In genomic region chr11:62553186-62553585, GRCm38 (mm10) we compare ENCODE assay signal across 10 mouse cellular contexts. TPM values are rescaled to one million over a fixed set of nuclear protein-coding genes. Genes with fewer than 3 reads are reported as not detected.
DNase-seq lines count a peak whose midpoint lies in the region; ATAC-seq and TF ChIP-seq lines count a peak whose summit lies in the region.
"Had no signal": no experiment of that assay in that cellular context is flagged by ENCODE, and none has a peak within 500 bp of the region (broad histone marks: within the 10 kb centered on the region; RNA-seq: fewer than 3 reads in every experiment).

No protein-coding gene starts in this region.

- intact Hi-C loops in left cerebral cortex, postnatal 4 days (cut with DNase I), result no loop called here

- 35% methylated on average over 1 of the region's 1 CpGs for WGBS in limb, embryonic 15.5 days
- 5% methylated on average over 1 of the region's 1 CpGs for WGBS in stomach, postnatal 0 days

- no peak for TF ChIP-seq CTCF in testis, adult 2 months (IDR thresholded peaks at IDR 0.05; ENCODE audit: control insufficient read depth, insufficient read depth, insufficient replicate concordance, low read depth, low read length)
- no peak for TF ChIP-seq CTCF in stomach, postnatal 0 days (IDR thresholded peaks at IDR 0.05; ENCODE audit: low read depth)

- H3K4me2 ChIP-seq in limb, embryonic 15.5 days, result peak overlapping the region; percentile 68
- peak overlapping the region; percentile 76 for H3K4me2 ChIP-seq in stomach, postnatal 0 days (replicated peaks; ENCODE audit: low read depth)

- H3K9ac ChIP-seq in limb, embryonic 15.5 days, result no peak overlapping the region
- H3K9ac ChIP-seq in stomach, postnatal 0 days (ENCODE audit: low read length), result no peak overlapping the region; the same call in 1 of the 2 replicates

- H3K4me3 ChIP-seq in erythroblast, embryonic 14.5 days (replicated peaks), result peak overlapping the region; percentile 66
- H3K4me3 ChIP-seq in testis, adult 2 months (ENCODE audit: control insufficient read depth, low read depth, low read length), result peak overlapping the region; percentile 61; the same call in 1 of the 2 replicates
- H3K4me3 ChIP-seq in limb, embryonic 15.5 days, result peak overlapping the region; percentile 39
- peak overlapping the region; percentile 46 for H3K4me3 ChIP-seq in stomach, postnatal 0 days (ENCODE audit: low read depth, low read length)

- no peak for ATAC-seq in erythroblast, adult 5-6 weeks (replicated peaks; ENCODE audit: low FRiP score, poor library complexity, severe bottlenecking)
- ATAC-seq in limb, embryonic 15.5 days (ENCODE audit: insufficient number of reproducible peaks, low FRiP score, low TSS enrichment, low read depth), result no peak
- no peak for ATAC-seq in stomach, postnatal 0 days (ENCODE audit: low FRiP score, low TSS enrichment)

- peaks cover 50% of the 10 kb centered on the region for H3K4me1 ChIP-seq in erythroblast, embryonic 14.5 days (ENCODE audit: control insufficient read depth)
- 0 out of 2 replicates have a peak, but pooled peaks cover 2% of the 10 kb centered on the region for H3K4me1 ChIP-seq in testis, adult 2 months (ENCODE audit: control insufficient read depth, insufficient read depth, low read length)
- H3K4me1 ChIP-seq in limb, embryonic 15.5 days, result peaks cover 26% of the 10 kb centered on the region
- H3K4me1 ChIP-seq in stomach, postnatal 0 days (replicated peaks; ENCODE audit: control insufficient read depth, insufficient read depth), result peaks cover 3% of the 10 kb centered on the region; the same call in 1 of the 2 replicates

- TF ChIP-seq EP300 in stomach, postnatal 0 days (optimal IDR thresholded peaks at IDR 0.05), result no peak

- H3K27ac ChIP-seq in testis, adult 2 months (ENCODE audit: control insufficient read depth, insufficient read depth, low read depth, low read length), result no peak overlapping the region
- H3K27ac ChIP-seq in limb, embryonic 15.5 days, result no peak overlapping the region
- H3K27ac ChIP-seq in stomach, postnatal 0 days (replicated peaks), result no peak overlapping the region

- no peak for DNase-seq in testis, postnatal 10 days (ENCODE audit: low spot score)
- no peak for DNase-seq in stomach, postnatal 0 days (ENCODE audit: low spot score)
- DNase-seq in left cerebral cortex, postnatal 4 days, result no peak
- no peak for DNase-seq in cerebellum, adult 18-20 months
- DNase-seq: embryo, embryonic 11 days; retina, postnatal 1 day had no signal

- no peak for TF ChIP-seq POLR2A in testis, adult 2 months (IDR thresholded peaks at IDR 0.05; ENCODE audit: control insufficient read depth, low read depth, low read length)

- peaks cover 39% of the 10 kb centered on the region for H3K36me3 ChIP-seq in erythroblast, embryonic 14.5 days (ENCODE audit: control insufficient read depth)
- no peaks in the 10 kb centered on the region for H3K36me3 ChIP-seq in testis, adult 2 months (ENCODE audit: control insufficient read depth, insufficient read depth, low read length)
- H3K36me3 ChIP-seq in limb, embryonic 15.5 days, result peaks cover 20% of the 10 kb centered on the region; the same call in 1 of the 2 replicates
- H3K36me3 ChIP-seq in stomach, postnatal 0 days (ENCODE audit: control insufficient read depth, insufficient read depth, low read length), result 0 out of 2 replicates have a peak, but pooled peaks cover 3% of the 10 kb centered on the region

- no peaks in the 10 kb centered on the region for H3K27me3 ChIP-seq in erythroblast, embryonic 14.5 days (ENCODE audit: control insufficient read depth)
- no peaks in the 10 kb centered on the region for H3K27me3 ChIP-seq in testis, adult 2 months (ENCODE audit: control insufficient read depth, insufficient read depth, low read length)
- H3K27me3 ChIP-seq in limb, embryonic 15.5 days, result no peaks in the 10 kb centered on the region
- H3K27me3 ChIP-seq in stomach, postnatal 0 days (ENCODE audit: control insufficient read depth, insufficient read depth, low read length), result no peaks in the 10 kb centered on the region

- H3K9me3 ChIP-seq in erythroblast, embryonic 14.5 days (ENCODE audit: control insufficient read depth, low read length), result no peaks in the 10 kb centered on the region
- H3K9me3 ChIP-seq in limb, embryonic 15.5 days, result no peaks in the 10 kb centered on the region
- no peaks in the 10 kb centered on the region for H3K9me3 ChIP-seq in stomach, postnatal 0 days (ENCODE audit: control insufficient read depth, low read length)

RNA-seq across cellular contexts. Expression of gene Ubb, which starts 2.2 kb away (rescaled TPM):
- polyA plus RNA-seq in erythroblast, embryonic 14.5 days (2012), result 195 and 225 TPM in 2 replicates
- 1,189 and 1,264 TPM in 2 replicates for total RNA-seq in erythroblast, adult 5-6 weeks (2015; ENCODE audit: low replicate concordance)
- total RNA-seq in erythroblast, adult 5-6 weeks (2017; ENCODE audit: low replicate concordance), result 1,425 and 1,690 TPM in 2 replicates
- 5,144 and 5,757 TPM in 2 replicates for polyA plus RNA-seq in testis, adult 2 months (2012; rRNA removed)
- polyA plus RNA-seq in limb, embryonic 15.5 days (2015; fragmentation: Nextera tagmentation; extraction: Ambion mirVana), result 3,280 and 3,478 TPM in 2 replicates
- 1,850 and 1,934 TPM in 2 replicates for polyA plus RNA-seq in stomach, postnatal 0 days (2015; fragmentation: Nextera tagmentation; extraction: Ambion mirVana)
- total RNA-seq in left cerebral cortex, postnatal 4 days (2021), result 1,000 to 10,000 TPM; 1,560 to 1,622 TPM

RNA-seq across cellular contexts. Expression of gene Cenpv, which starts 14.1 kb away (rescaled TPM):
- polyA plus RNA-seq in erythroblast, embryonic 14.5 days (2012), result 1.4 and 1.9 TPM in 2 replicates
- total RNA-seq in erythroblast, adult 5-6 weeks (2015; ENCODE audit: low replicate concordance), result 1.7 and 9.6 TPM in 2 replicates
- total RNA-seq in erythroblast, adult 5-6 weeks (2017; ENCODE audit: low replicate concordance), result 5.7 and 14.6 TPM in 2 replicates
- 874 and 878 TPM in 2 replicates for polyA plus RNA-seq in testis, adult 2 months (2012; rRNA removed)
- polyA plus RNA-seq in limb, embryonic 15.5 days (2015; fragmentation: Nextera tagmentation; extraction: Ambion mirVana), result 14.2 and 15.9 TPM in 2 replicates
- polyA plus RNA-seq in stomach, postnatal 0 days (2015; fragmentation: Nextera tagmentation; extraction: Ambion mirVana), result 17.8 and 18.6 TPM in 2 replicates
- 10 to 100 TPM; 64.5 to 76.9 TPM for total RNA-seq in left cerebral cortex, postnatal 4 days (2021)

RNA-seq across cellular contexts. Expression of gene Trpv2, which starts 21.1 kb away (rescaled TPM):
- polyA plus RNA-seq in erythroblast, embryonic 14.5 days (2012), result 0.03 and 0.04 TPM in 2 replicates
- total RNA-seq in erythroblast, adult 5-6 weeks (2015; ENCODE audit: low replicate concordance), result 2.3 and 4.2 TPM in 2 replicates
- 6.8 and 7.7 TPM in 2 replicates for total RNA-seq in erythroblast, adult 5-6 weeks (2017; ENCODE audit: low replicate concordance)
- polyA plus RNA-seq in testis, adult 2 months (2012; rRNA removed), result 0.67 and 0.97 TPM in 2 replicates
- 4.1 and 5.1 TPM in 2 replicates for polyA plus RNA-seq in limb, embryonic 15.5 days (2015; fragmentation: Nextera tagmentation; extraction: Ambion mirVana)
- polyA plus RNA-seq in stomach, postnatal 0 days (2015; fragmentation: Nextera tagmentation; extraction: Ambion mirVana), result 9.6 and 11.0 TPM in 2 replicates
- 10 to 100 TPM; 36.9 to 40.4 TPM for total RNA-seq in left cerebral cortex, postnatal 4 days (2021)

Comparison
In these comparisons a context has a peak if more than half of its experiments do, and no peak if none do; other contexts are left out.
1. RNA of gene Cenpv, which starts 14.1 kb away (polyA plus RNA-seq): 874 to 878 TPM in testis, adult 2 months; 17.8 to 18.6 TPM in stomach, postnatal 0 days, 14.2 to 15.9 TPM in limb, embryonic 15.5 days and 1.4 to 1.9 TPM in erythroblast, embryonic 14.5 days; every median in the first group is over 10 times any median in the second.
2. Peak in every context shown above with its lines, with median percentiles within 50 percentile points of each other: H3K4me3 ChIP-seq.